Mouse (Mus musculus): ENCODE results near the gene Large1. TPM values are rescaled to one million over a fixed set of nuclear protein-coding genes. Genes with fewer than 3 reads are reported as not detected.

Gene Large1
- polyA plus RNA-seq, 1 experiment from 2014 or later: 4.1 TPM

DNA sequence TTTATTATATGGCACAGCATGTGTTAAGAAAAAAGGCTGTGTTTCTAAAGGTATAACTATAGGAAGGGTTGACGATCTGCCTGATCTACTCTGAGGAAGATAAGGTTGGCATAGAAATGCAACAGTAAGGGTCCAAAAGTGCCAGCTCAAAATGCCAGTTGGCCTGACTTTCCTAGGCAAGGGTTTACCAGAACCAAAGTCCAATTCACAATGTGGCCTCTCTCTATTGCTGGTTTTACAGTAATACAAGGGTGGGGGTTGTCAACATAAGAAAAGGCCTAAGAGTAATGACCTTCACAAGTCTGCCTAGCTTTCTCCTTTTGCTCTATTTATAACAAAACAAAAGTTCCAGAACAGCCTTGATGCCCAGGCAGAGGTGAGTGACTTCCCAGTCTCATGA, 166.0 kb downstream of the Large1 start:
- 83% methylated on average over 1 of the region's 1 CpGs for WGBS
- H3K4me3 ChIP-seq (ENCODE audit: low read depth, low read length): no peak overlapping the region
- no peak overlapping the region for H3K9ac ChIP-seq (ENCODE audit: low read depth, low read length)
- H3K9me3 ChIP-seq (ENCODE audit: control insufficient read depth, low read length): no peaks in the 10 kb centered on the region
- ATAC-seq (replicated peaks; ENCODE audit: low FRiP score) (no peak), DNase-seq (ENCODE audit: low spot score) (no peak)
- no peaks in the 10 kb centered on the region for H3K4me1 ChIP-seq (replicated peaks; ENCODE audit: control insufficient read depth, insufficient read depth, low read length)
- no peak overlapping the region for H3K27ac ChIP-seq (ENCODE audit: low read depth, low read length)
- H3K4me2 ChIP-seq: no peak overlapping the region
- no peaks in the 10 kb centered on the region for H3K27me3 ChIP-seq (replicated peaks; ENCODE audit: control insufficient read depth, insufficient read depth, low read length)
- no peaks in the 10 kb centered on the region for H3K36me3 ChIP-seq (ENCODE audit: control insufficient read depth, insufficient read depth, low read length)

- H3K4me1 ChIP-seq (replicated peaks; ENCODE audit: control insufficient read depth, insufficient read depth, low read length): no peaks in the 10 kb centered on the region
- ATAC-seq (replicated peaks; ENCODE audit: low FRiP score) (no peak), DNase-seq (ENCODE audit: low spot score) (no peak)
- WGBS: 79% methylated on average over 1 of the region's 1 CpGs
- no peaks in the 10 kb centered on the region for H3K27me3 ChIP-seq (replicated peaks; ENCODE audit: control insufficient read depth, insufficient read depth, low read length)
- no peak overlapping the region for H3K4me3 ChIP-seq (ENCODE audit: low read depth, low read length)
- no peak overlapping the region for H3K4me2 ChIP-seq
- no peaks in the 10 kb centered on the region for H3K36me3 ChIP-seq (ENCODE audit: control insufficient read depth, insufficient read depth, low read length)
- no peak overlapping the region for H3K9ac ChIP-seq (ENCODE audit: low read depth, low read length)
- H3K9me3 ChIP-seq (ENCODE audit: control insufficient read depth, low read length): no peaks in the 10 kb centered on the region
- H3K27ac ChIP-seq (ENCODE audit: low read depth, low read length): no peak overlapping the region
Observed at GRCm38 (mm10) chr8:73178434-73178833, 174.9 kb downstream of the Large1 start.

GRCm38 (mm10) chr8:73172661-73173060, 180.7 kb downstream of the Large1 start:
- no peak overlapping the region for H3K4me2 ChIP-seq
- no peaks in the 10 kb centered on the region for H3K4me1 ChIP-seq (replicated peaks; ENCODE audit: control insufficient read depth, insufficient read depth, low read length)
- ATAC-seq (replicated peaks; ENCODE audit: low FRiP score): no peak

DNA sequence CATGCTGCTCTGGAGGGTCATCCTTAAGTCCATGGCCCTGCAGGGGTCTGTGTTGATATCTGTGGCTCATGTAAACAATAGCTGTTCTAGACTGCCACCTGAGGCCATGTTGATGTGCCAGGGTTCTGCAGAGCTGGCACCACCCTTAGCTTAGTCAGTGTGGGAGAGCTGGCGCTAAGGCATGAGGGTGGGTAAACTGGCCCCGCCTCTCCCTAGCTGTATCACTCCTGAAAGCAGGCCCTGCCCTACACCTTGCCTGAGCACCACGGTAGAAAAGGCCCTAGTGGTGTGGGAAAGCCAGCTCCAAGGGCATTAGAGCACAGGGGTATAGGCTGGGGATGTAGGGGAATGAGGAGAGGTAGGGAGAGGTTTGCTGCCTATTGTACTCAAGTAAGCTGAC, 191.3 kb downstream of the Large1 start:
- Histone ChIP-seq H3K4me3 (ENCODE audit: low read depth, low read length) (no peak overlapping the region), H3K27me3 (replicated peaks; ENCODE audit: control insufficient read depth, insufficient read depth, low read length) (no peaks in the 10 kb centered on the region), H3K9ac (ENCODE audit: low read depth, low read length) (no peak overlapping the region), H3K27ac (ENCODE audit: low read depth, low read length) (no peak overlapping the region), H3K36me3 (ENCODE audit: control insufficient read depth, insufficient read depth, low read length) (no peaks in the 10 kb centered on the region), H3K4me2 (no peak overlapping the region), H3K9me3 (ENCODE audit: control insufficient read depth, low read length) (no peaks in the 10 kb centered on the region), H3K4me1 (replicated peaks; ENCODE audit: control insufficient read depth, insufficient read depth, low read length) (0 out of 2 replicates have a peak, but pooled peaks cover 3% of the 10 kb centered on the region)
- 68% methylated on average over 3 of the region's 3 CpGs for WGBS
- ATAC-seq (replicated peaks; ENCODE audit: low FRiP score): peak; percentile 39
- no peak for DNase-seq (ENCODE audit: low spot score)

More at GRCm38 (mm10) chr8:73172661-73173060, 180.7 kb downstream of the Large1 start:
- H3K9me3 ChIP-seq (ENCODE audit: control insufficient read depth, low read length): no peaks in the 10 kb centered on the region
- H3K4me3 ChIP-seq (ENCODE audit: low read depth, low read length): no peak overlapping the region
- H3K27me3 ChIP-seq (replicated peaks; ENCODE audit: control insufficient read depth, insufficient read depth, low read length): no peaks in the 10 kb centered on the region
- DNase-seq (ENCODE audit: low spot score): no peak
- H3K36me3 ChIP-seq (ENCODE audit: control insufficient read depth, insufficient read depth, low read length): no peaks in the 10 kb centered on the region
- no peak overlapping the region for H3K27ac ChIP-seq (ENCODE audit: low read depth, low read length)
- H3K9ac ChIP-seq (ENCODE audit: low read depth, low read length): no peak overlapping the region

DNA sequence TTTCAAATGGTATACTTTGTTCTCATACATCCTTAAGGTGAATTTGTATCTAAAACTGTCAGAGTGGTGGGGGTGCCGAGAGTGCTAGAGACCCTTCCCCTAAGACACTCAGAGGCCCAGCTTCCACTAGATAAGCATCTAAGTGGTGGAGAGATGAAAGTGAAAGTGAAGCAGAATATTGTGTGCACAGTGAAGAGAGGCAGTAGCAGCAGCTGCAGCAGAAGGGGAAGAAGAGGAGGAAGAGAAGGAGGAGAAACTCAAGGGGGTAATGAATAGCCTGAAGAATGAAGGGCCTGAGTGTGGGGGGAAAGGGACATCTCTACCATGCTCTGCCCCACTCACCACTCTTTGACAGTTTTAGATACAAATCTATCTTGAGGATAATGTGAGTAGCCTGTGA, 191.8 kb downstream of the Large1 start:
- 0 out of 2 replicates have a peak, but pooled peaks cover 3% of the 10 kb centered on the region for H3K4me1 ChIP-seq (replicated peaks; ENCODE audit: control insufficient read depth, insufficient read depth, low read length)
- H3K27me3 ChIP-seq (replicated peaks; ENCODE audit: control insufficient read depth, insufficient read depth, low read length): no peaks in the 10 kb centered on the region
- no peak overlapping the region for H3K27ac ChIP-seq (ENCODE audit: low read depth, low read length)
- H3K4me3 ChIP-seq (ENCODE audit: low read depth, low read length): no peak overlapping the region
- no peak overlapping the region for H3K4me2 ChIP-seq
- no peaks in the 10 kb centered on the region for H3K9me3 ChIP-seq (ENCODE audit: control insufficient read depth, low read length)
- H3K36me3 ChIP-seq (ENCODE audit: control insufficient read depth, insufficient read depth, low read length): no peaks in the 10 kb centered on the region
- WGBS: 41% methylated on average over 1 of the region's 1 CpGs
- H3K9ac ChIP-seq (ENCODE audit: low read depth, low read length): no peak overlapping the region
- ATAC-seq (replicated peaks; ENCODE audit: low FRiP score) (no peak), DNase-seq (ENCODE audit: low spot score) (no peak)

DNA sequence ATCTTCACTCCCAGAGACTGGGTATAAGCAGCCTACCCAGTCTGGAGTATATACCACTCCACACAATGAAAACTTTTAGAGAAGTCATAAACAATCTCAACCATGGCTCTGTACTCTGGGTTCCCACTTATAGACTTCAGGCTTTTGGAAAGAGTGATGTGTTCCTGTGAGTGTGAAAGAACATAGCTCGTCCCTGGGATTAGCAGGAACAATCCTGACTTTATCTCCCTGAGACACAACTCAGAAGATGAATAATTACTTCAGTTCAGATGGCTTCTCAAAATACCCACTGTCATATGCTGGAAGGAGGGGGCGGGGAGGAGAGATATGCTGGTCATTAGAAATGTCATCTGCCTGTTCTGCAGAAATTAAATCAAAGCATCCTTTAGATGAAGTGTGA, 192.4 kb downstream of the Large1 start:
- 49% methylated on average over 2 of the region's 2 CpGs for WGBS
- Histone ChIP-seq H3K4me3 (ENCODE audit: low read depth, low read length) (no peak overlapping the region), H3K4me2 (no peak overlapping the region), H3K9ac (ENCODE audit: low read depth, low read length) (no peak overlapping the region), H3K9me3 (ENCODE audit: control insufficient read depth, low read length) (no peaks in the 10 kb centered on the region), H3K27me3 (replicated peaks; ENCODE audit: control insufficient read depth, insufficient read depth, low read length) (no peaks in the 10 kb centered on the region), H3K27ac (ENCODE audit: low read depth, low read length) (no peak overlapping the region), H3K36me3 (ENCODE audit: control insufficient read depth, insufficient read depth, low read length) (no peaks in the 10 kb centered on the region), H3K4me1 (replicated peaks; ENCODE audit: control insufficient read depth, insufficient read depth, low read length) (0 out of 2 replicates have a peak, but pooled peaks cover 3% of the 10 kb centered on the region)
- ATAC-seq (replicated peaks; ENCODE audit: low FRiP score): 0 out of 2 replicates have a peak, but pooled peaks have one; percentile 53
- no peak for DNase-seq (ENCODE audit: low spot score)

DNA sequence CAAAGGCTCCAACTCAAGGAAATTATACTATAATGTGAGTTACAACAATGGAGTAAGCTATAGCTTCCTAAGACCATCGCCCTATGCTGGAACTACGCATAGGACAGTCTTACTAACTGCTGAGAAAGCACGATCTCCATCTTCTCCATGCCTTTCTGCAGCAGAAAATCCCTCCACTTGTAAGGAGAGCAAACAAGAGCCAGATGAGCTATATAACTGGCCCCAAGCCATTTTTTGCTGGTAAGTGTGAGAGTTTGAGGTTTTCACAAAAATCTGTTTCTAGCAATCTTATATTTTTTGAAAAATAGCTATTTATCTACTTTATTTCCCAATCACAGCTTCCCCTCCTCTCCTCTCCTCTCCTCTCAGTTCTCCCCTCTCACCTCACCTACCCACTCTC, 206.1 kb downstream of the Large1 start:
- 90% methylated on average over 3 of the region's 3 CpGs for WGBS
- no peak overlapping the region for H3K9ac ChIP-seq (ENCODE audit: low read depth, low read length)
- no peaks in the 10 kb centered on the region for H3K9me3 ChIP-seq (ENCODE audit: control insufficient read depth, low read length)
- H3K36me3 ChIP-seq (ENCODE audit: control insufficient read depth, insufficient read depth, low read length): no peaks in the 10 kb centered on the region
- ATAC-seq (replicated peaks; ENCODE audit: low FRiP score) (no peak), DNase-seq (ENCODE audit: low spot score) (no peak)
- no peak overlapping the region for H3K4me3 ChIP-seq (ENCODE audit: low read depth, low read length)
- H3K4me2 ChIP-seq: no peak overlapping the region
- no peaks in the 10 kb centered on the region for H3K27me3 ChIP-seq (replicated peaks; ENCODE audit: control insufficient read depth, insufficient read depth, low read length)
- H3K27ac ChIP-seq (ENCODE audit: low read depth, low read length): no peak overlapping the region
- H3K4me1 ChIP-seq (replicated peaks; ENCODE audit: control insufficient read depth, insufficient read depth, low read length): no peaks in the 10 kb centered on the region

DNA sequence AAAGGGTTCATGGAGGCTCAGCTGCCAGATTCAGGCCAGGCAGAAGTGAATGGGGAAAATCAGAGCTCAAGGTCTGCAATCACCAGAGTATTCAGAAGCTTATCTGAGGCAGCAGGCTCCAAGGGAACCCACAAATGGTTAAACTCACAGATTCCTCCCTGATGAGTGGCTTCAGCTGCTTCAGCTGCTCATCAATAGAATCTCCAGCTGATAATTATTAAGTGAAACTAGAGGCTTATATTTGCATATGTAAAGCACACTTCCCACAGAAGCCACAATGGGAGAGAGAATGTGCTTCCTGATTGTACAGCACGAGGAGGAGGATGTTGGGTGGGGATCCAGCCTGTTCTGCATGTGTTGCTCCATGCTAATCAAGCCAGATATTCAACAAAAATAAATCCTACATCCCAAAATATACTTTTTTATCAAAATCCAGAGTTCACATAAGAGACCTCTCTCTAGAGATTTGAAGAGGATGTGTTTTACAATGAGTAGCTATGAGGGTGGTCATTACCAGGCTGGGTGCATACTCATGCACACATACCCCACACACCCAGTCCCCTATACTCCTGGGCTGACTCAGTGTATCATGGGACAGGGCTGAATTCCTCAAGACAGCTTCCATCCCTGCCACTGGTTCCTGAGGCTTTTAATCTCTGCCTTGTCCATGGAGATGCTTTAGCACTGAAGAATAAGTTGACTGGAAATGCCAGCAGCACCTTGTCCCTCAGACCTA, 210.5 kb downstream of the Large1 start:
- ATAC-seq (replicated peaks; ENCODE audit: low FRiP score): no peak
- H3K27ac ChIP-seq (ENCODE audit: low read depth, low read length): no peak overlapping the region
- no peaks in the 10 kb centered on the region for H3K27me3 ChIP-seq (replicated peaks; ENCODE audit: control insufficient read depth, insufficient read depth, low read length)
- no peaks in the 10 kb centered on the region for H3K4me1 ChIP-seq (replicated peaks; ENCODE audit: control insufficient read depth, insufficient read depth, low read length)
- no peak overlapping the region for H3K9ac ChIP-seq (ENCODE audit: low read depth, low read length)
- H3K36me3 ChIP-seq (ENCODE audit: control insufficient read depth, insufficient read depth, low read length): no peaks in the 10 kb centered on the region
- no peak for DNase-seq (ENCODE audit: low spot score)
- no peak overlapping the region for H3K4me2 ChIP-seq
- 13% methylated on average over 1 of the region's 1 CpGs for WGBS
- no peaks in the 10 kb centered on the region for H3K9me3 ChIP-seq (ENCODE audit: control insufficient read depth, low read length)
- no peak overlapping the region for H3K4me3 ChIP-seq (ENCODE audit: low read depth, low read length)

DNA sequence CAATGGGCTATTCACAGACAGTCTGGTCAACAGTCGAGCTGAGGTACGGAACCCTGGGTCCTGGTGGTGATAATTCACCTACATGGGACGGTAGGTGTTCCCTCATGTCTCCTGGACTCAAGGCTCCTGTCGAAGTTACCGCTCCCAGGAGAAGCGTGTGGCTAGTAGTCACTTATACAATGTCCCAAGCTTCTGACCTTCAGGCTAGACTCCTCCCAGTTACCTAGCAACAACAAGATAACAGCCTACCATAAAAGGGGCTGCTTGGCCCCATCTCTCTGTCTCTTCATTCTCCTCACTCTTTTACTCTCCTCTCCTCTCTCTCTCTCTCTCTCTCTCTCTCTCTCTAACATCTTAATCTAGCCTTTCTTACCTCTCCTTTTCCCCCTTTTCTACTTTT, 217.9 kb downstream of the Large1 start:
- H3K4me3 ChIP-seq (ENCODE audit: low read depth, low read length): no peak overlapping the region
- no peak overlapping the region for H3K27ac ChIP-seq (ENCODE audit: low read depth, low read length)
- no peaks in the 10 kb centered on the region for H3K36me3 ChIP-seq (ENCODE audit: control insufficient read depth, insufficient read depth, low read length)
- DNase-seq (ENCODE audit: low spot score) (no peak), ATAC-seq (replicated peaks; ENCODE audit: low FRiP score) (no peak)
- H3K9ac ChIP-seq (ENCODE audit: low read depth, low read length): no peak overlapping the region
- no peaks in the 10 kb centered on the region for H3K27me3 ChIP-seq (replicated peaks; ENCODE audit: control insufficient read depth, insufficient read depth, low read length)
- no peak overlapping the region for H3K4me2 ChIP-seq
- H3K9me3 ChIP-seq (ENCODE audit: control insufficient read depth, low read length): no peaks in the 10 kb centered on the region
- WGBS: 74% methylated on average over 6 of the region's 6 CpGs
- no peaks in the 10 kb centered on the region for H3K4me1 ChIP-seq (replicated peaks; ENCODE audit: control insufficient read depth, insufficient read depth, low read length)
